Mouse (Mus musculus) heart, postnatal 0 days (tissue): Measurements from ENCODE around the gene 5330417C22Rik. TPM values are rescaled to one million over a fixed set of nuclear protein-coding genes. Genes with fewer than 3 reads are reported as not detected.

Experiments
- ATAC-seq: fragments of 200-750 bp; cut with Nextera tagmentation; 2 replicates; pipeline ENCODE4 v1.8.0; 2017; ENCODE audit warnings: low read depth, moderate number of reproducible peaks, moderate library complexity; ENCODE audit not compliant: insufficient read depth
- DNase-seq: peaks from one replicate; pipeline ENCODE4 v3.0.0-alpha.2; 2016; ENCODE audit warnings: low spot score
- H3K27ac ChIP-seq: fragments of 300-500 bp; sonication (generic); 2 replicates; pipeline ENCODE4 v1.5.1; 2014; ENCODE audit warnings: low read depth, mild to moderate bottlenecking
- H3K27me3 ChIP-seq: fragments of 300-500 bp; sonication (generic); 2 replicates; pipeline ENCODE4 v1.6.1; 2014; ENCODE audit warnings: low read length, mixed read lengths; ENCODE audit not compliant: control insufficient read depth, insufficient read depth
- H3K36me3 ChIP-seq: fragments of 300-500 bp; sonication (generic); replicated peaks from 2 replicates; pipeline ENCODE4 v1.6.1; 2014; ENCODE audit warnings: low read length, mixed read lengths; ENCODE audit not compliant: control insufficient read depth, insufficient read depth
- H3K4me1 ChIP-seq: fragments of 300-500 bp; sonication (generic); 2 replicates; pipeline ENCODE4 v1.6.1; 2014; ENCODE audit warnings: antibody characterized with exemption; ENCODE audit not compliant: control insufficient read depth, insufficient read depth
- H3K4me2 ChIP-seq: fragments of 300-500 bp; sonication (generic); 2 replicates; pipeline ENCODE4 v1.6.1; 2014; ENCODE audit warnings: low read depth, mild to moderate bottlenecking, low read length, moderate library complexity
- H3K4me3 ChIP-seq: fragments of 300-500 bp; sonication (generic); 2 replicates; pipeline ENCODE4 v1.5.1; 2014; ENCODE audit warnings: low read depth, low read length
- H3K9ac ChIP-seq: fragments of 300-500 bp; sonication (generic); replicated peaks from 2 replicates; pipeline ENCODE4 v1.6.1; 2014; ENCODE audit warnings: low read depth, low read length, mixed read lengths
- H3K9me3 ChIP-seq: fragments of 300-500 bp; sonication (generic); replicated peaks from 2 replicates; pipeline ENCODE4 v1.6.1; 2016; ENCODE audit warnings: low read length; ENCODE audit not compliant: control insufficient read depth
- CTCF ChIP-seq: IDR thresholded peaks from 2 replicates; pipeline ENCODE4 v1.5.1; 2016; ENCODE audit warnings: antibody characterized with exemption, control low read depth, low read depth
- EP300 ChIP-seq: IDR thresholded peaks from 2 replicates; pipeline ENCODE4 v1.6.1; 2016; ENCODE audit warnings: antibody characterized with exemption, low read depth
- WGBS: fragments of 180-500 bp; shearing (Covaris S2); extraction: QIAGEN DNeasy Blood & Tissue Kit; methylation state at CpG from one replicate; pipeline ENCODE4 v1.1.7; 2014; 5-methylcytosine and 5-hydroxymethylcytosine counted together
- polyA plus RNA-seq: library from polyadenylated mRNA; unstranded; fragments of >200 nt; fragmentation: Nextera tagmentation; extraction: Ambion mirVana; gene quantifications from 2 replicates; pipeline ENCODE4 v1.2.1, GENCODE M21; 2015
- total RNA-seq: library from RNA; depleted of rRNA; stranded (reverse); fragments of >200 nt; gene quantifications from 2 replicates; pipeline ENCODE4 v1.2.3, GENCODE M21; 2014; ENCODE audit warnings: low replicate concordance

5330417C22Rik gene
- total and polyA plus RNA-seq, 2 experiments from 2014 or later: 0.04 to 0.34 TPM

- no peaks in the 10 kb centered on the region for H3K27me3 ChIP-seq
- H3K27ac ChIP-seq: no peak overlapping the region
- DNase-seq (no peak), ATAC-seq (no peak)
- 74% methylated on average over 7 of the region's 7 CpGs for WGBS
- H3K4me1 ChIP-seq: peaks cover 8% of the 10 kb centered on the region; the same call in 1 of the 2 replicates
- no peak overlapping the region for H3K4me2 ChIP-seq
- H3K36me3 ChIP-seq: peaks cover 52% of the 10 kb centered on the region
- no peak for TF ChIP-seq CTCF
- no peak for TF ChIP-seq EP300
- no peaks in the 10 kb centered on the region for H3K9me3 ChIP-seq
- no peak overlapping the region for H3K9ac ChIP-seq
- H3K4me3 ChIP-seq: no peak overlapping the region
Measured at GRCm38 (mm10) chr3:108424944-108425623, 111.3 kb downstream of the 5330417C22Rik start.

GRCm38 (mm10) chr3:108423844-108424801, 112.2 kb downstream of the 5330417C22Rik start:
- H3K27ac ChIP-seq: no peak overlapping the region
- ATAC-seq: peak; percentile 34; the same call in 1 of the 2 replicates
- peak overlapping the region; percentile 43 for H3K4me2 ChIP-seq
- TF ChIP-seq EP300 (no peak), CTCF (no peak)
- no peak for DNase-seq
- 0 out of 2 replicates have a peak, but pooled peaks cover 4% of the 10 kb centered on the region for H3K27me3 ChIP-seq
- no peak overlapping the region for H3K9ac ChIP-seq
- peaks cover 42% of the 10 kb centered on the region for H3K36me3 ChIP-seq
- no peak overlapping the region for H3K4me3 ChIP-seq
- peaks cover 8% of the 10 kb centered on the region; the same call in 1 of the 2 replicates for H3K4me1 ChIP-seq
- 22% methylated on average over 11 of the region's 11 CpGs for WGBS
- no peaks in the 10 kb centered on the region for H3K9me3 ChIP-seq

- ATAC-seq (no peak; the same call in 1 of the 2 replicates), DNase-seq (no peak)
- Histone ChIP-seq H3K4me1 (peaks cover 8% of the 10 kb centered on the region; the same call in 1 of the 2 replicates), H3K36me3 (peaks cover 31% of the 10 kb centered on the region), H3K4me3 (no peak overlapping the region), H3K27ac (no peak overlapping the region), H3K27me3 (0 out of 2 replicates have a peak, but pooled peaks cover 4% of the 10 kb centered on the region), H3K9me3 (no peaks in the 10 kb centered on the region), H3K9ac (no peak overlapping the region), H3K4me2 (no peak overlapping the region)
- WGBS: 33% methylated on average over 6 of the region's 6 CpGs
- TF ChIP-seq CTCF (no peak), EP300 (no peak)
Measured at GRCm38 (mm10) chr3:108423006-108423405, 113.3 kb downstream of the 5330417C22Rik start.

GRCm38 (mm10) chr3:108415831-108416223, 120.5 kb downstream of the 5330417C22Rik start:
- TF ChIP-seq CTCF (no peak), EP300 (no peak)
- no peak overlapping the region for H3K27ac ChIP-seq
- peaks cover 23% of the 10 kb centered on the region for H3K27me3 ChIP-seq

More at GRCm38 (mm10) chr3:108415831-108416223, 120.5 kb downstream of the 5330417C22Rik start:
- no peaks in the 10 kb centered on the region; the same call in 1 of the 2 replicates for H3K36me3 ChIP-seq
- ATAC-seq (peak; percentile 73), DNase-seq (peak; percentile 55)
- peaks cover 9% of the 10 kb centered on the region; the same call in 1 of the 2 replicates for H3K4me1 ChIP-seq
- 0 out of 2 replicates have a peak, but pooled peaks cover 10% of the 10 kb centered on the region for H3K9me3 ChIP-seq
- H3K9ac ChIP-seq: peak overlapping the region; percentile 55
- peak overlapping the region; percentile 100 for H3K4me2 ChIP-seq
- H3K4me3 ChIP-seq: peak overlapping the region; percentile 67
- 1% methylated on average over 40 of the region's 48 CpGs for WGBS
